Mouse (Mus musculus) thymus, adult 2 months (tissue): ENCODE results near the gene Tmem184a.

ENCODE experiments used
- CTCF ChIP-seq: fragments of 200-500 bp; IDR thresholded peaks from 2 replicates; pipeline ENCODE4 v1.5.1; 2012; ENCODE audit warnings: mild to moderate bottlenecking, control low read depth, low read length, moderate library complexity, borderline replicate concordance; ENCODE audit not compliant: control insufficient read depth, poor library complexity, insufficient read depth; ENCODE audit errors: extremely low read depth
- POLR2A ChIP-seq: fragments of 200-500 bp; IDR thresholded peaks from 2 replicates; pipeline ENCODE4 v1.6.1; 2012; ENCODE audit warnings: mild to moderate bottlenecking, low read length, control low read depth, moderate library complexity; ENCODE audit not compliant: control insufficient read depth, poor library complexity, insufficient read depth; ENCODE audit errors: extremely low read depth

- TF ChIP-seq CTCF (no peak), POLR2A (no peak)
These were observed 7.9 kb downstream of the Tmem184a start for GRCm38 (mm10) chr5:139811677-139812397.
